In genomic region chr12:16630152-16630865, GRCm38 (mm10) we compare ENCODE assay signal across 12 mouse cellular contexts. TPM values are rescaled to one million over a fixed set of nuclear protein-coding genes. Genes with fewer than 3 reads are reported as not detected.
DNase-seq lines count a peak whose midpoint lies in the region; ATAC-seq and TF ChIP-seq lines count a peak whose summit lies in the region.
"Had no signal": no experiment of that assay in that cellular context is flagged by ENCODE, and none has a peak within 500 bp of the region (broad histone marks: within the 10 kb centered on the region; RNA-seq: fewer than 3 reads in every experiment).

No protein-coding gene starts in this region.

- ATAC-seq in kidney, postnatal 0 days (replicated peaks; ENCODE audit: low FRiP score, low read depth) = peak; percentile 87
- ATAC-seq in midbrain, embryonic 13.5 days = no peak
- no peak for ATAC-seq in intestine, embryonic 15.5 days
- no peak for ATAC-seq in forebrain, embryonic 15.5 days (replicated peaks)
- ATAC-seq: Patski had no signal

- no peak for TF ChIP-seq CTCF in kidney, postnatal 0 days (IDR thresholded peaks at IDR 0.05; ENCODE audit: low read depth)

- H3K27me3 ChIP-seq in heart, embryonic 10.5 days (ENCODE audit: insufficient read depth, poor library complexity, severe bottlenecking) = no peaks in the 10 kb centered on the region
- no peaks in the 10 kb centered on the region for H3K27me3 ChIP-seq in kidney, postnatal 0 days (ENCODE audit: insufficient read depth, low read length)
- no peaks in the 10 kb centered on the region for H3K27me3 ChIP-seq in midbrain, embryonic 13.5 days
- no peaks in the 10 kb centered on the region for H3K27me3 ChIP-seq in intestine, embryonic 15.5 days (replicated peaks)
- no peaks in the 10 kb centered on the region for H3K27me3 ChIP-seq in forebrain, embryonic 15.5 days
- H3K27me3 ChIP-seq: Patski had no signal

- H3K27ac ChIP-seq in heart, embryonic 10.5 days = no peak overlapping the region
- H3K27ac ChIP-seq in kidney, postnatal 0 days = 0 out of 2 replicates have a peak overlapping the region, but pooled peaks have one; percentile 19
- no peak overlapping the region for H3K27ac ChIP-seq in midbrain, embryonic 13.5 days
- H3K27ac ChIP-seq in intestine, embryonic 15.5 days = no peak overlapping the region
- H3K27ac ChIP-seq in forebrain, embryonic 15.5 days (replicated peaks) = no peak overlapping the region
- H3K27ac ChIP-seq: forebrain, embryonic 10.5 days had no signal

- WGBS in heart, embryonic 10.5 days = 71% methylated on average over 7 of the region's 7 CpGs
- 43% methylated on average over 7 of the region's 7 CpGs for WGBS in kidney, postnatal 0 days
- 76% methylated on average over 7 of the region's 7 CpGs for WGBS in midbrain, embryonic 13.5 days
- WGBS in intestine, embryonic 15.5 days = 64% methylated on average over 7 of the region's 7 CpGs
- WGBS in forebrain, embryonic 15.5 days = 66% methylated on average over 7 of the region's 7 CpGs

- H3K9me3 ChIP-seq in heart, embryonic 10.5 days = no peaks in the 10 kb centered on the region
- H3K9me3 ChIP-seq in kidney, postnatal 0 days (replicated peaks; ENCODE audit: low read length) = no peaks in the 10 kb centered on the region
- H3K9me3 ChIP-seq in midbrain, embryonic 13.5 days = no peaks in the 10 kb centered on the region
- no peaks in the 10 kb centered on the region for H3K9me3 ChIP-seq in intestine, embryonic 15.5 days
- H3K9me3 ChIP-seq in forebrain, embryonic 15.5 days = no peaks in the 10 kb centered on the region
- H3K9me3 ChIP-seq: forebrain, embryonic 10.5 days had no signal

- H3K36me3 ChIP-seq in heart, embryonic 10.5 days = no peaks in the 10 kb centered on the region
- no peaks in the 10 kb centered on the region for H3K36me3 ChIP-seq in kidney, postnatal 0 days (ENCODE audit: insufficient read depth, low read length)
- H3K36me3 ChIP-seq in midbrain, embryonic 13.5 days = no peaks in the 10 kb centered on the region
- no peaks in the 10 kb centered on the region for H3K36me3 ChIP-seq in intestine, embryonic 15.5 days
- no peaks in the 10 kb centered on the region for H3K36me3 ChIP-seq in forebrain, embryonic 15.5 days
- H3K36me3 ChIP-seq: forebrain, embryonic 10.5 days had no signal

- no peak overlapping the region for H3K9ac ChIP-seq in kidney, postnatal 0 days (ENCODE audit: low read depth, low read length)
- H3K9ac ChIP-seq in midbrain, embryonic 13.5 days (replicated peaks) = no peak overlapping the region
- no peak overlapping the region for H3K9ac ChIP-seq in intestine, embryonic 15.5 days
- no peak overlapping the region for H3K9ac ChIP-seq in forebrain, embryonic 15.5 days (replicated peaks)

- no peak overlapping the region for H3K4me2 ChIP-seq in kidney, postnatal 0 days (ENCODE audit: low read length)
- no peak overlapping the region for H3K4me2 ChIP-seq in midbrain, embryonic 13.5 days (replicated peaks)
- H3K4me2 ChIP-seq in intestine, embryonic 15.5 days (replicated peaks) = no peak overlapping the region
- H3K4me2 ChIP-seq in forebrain, embryonic 15.5 days (replicated peaks) = no peak overlapping the region

- intact Hi-C loops in gastrocnemius, postnatal 14 days (cut with DNase I; ENCODE audit: low total_unique reads) = loop anchor here (5.0 kb wide), 1 partner anchor 63 kb away; no protein-coding TSS in a partner anchor

- H3K4me1 ChIP-seq in heart, embryonic 10.5 days = no peaks in the 10 kb centered on the region
- no peaks in the 10 kb centered on the region for H3K4me1 ChIP-seq in kidney, postnatal 0 days (replicated peaks; ENCODE audit: insufficient read depth, low read length)
- no peaks in the 10 kb centered on the region for H3K4me1 ChIP-seq in midbrain, embryonic 13.5 days (replicated peaks)
- H3K4me1 ChIP-seq in intestine, embryonic 15.5 days (replicated peaks) = no peaks in the 10 kb centered on the region
- no peaks in the 10 kb centered on the region for H3K4me1 ChIP-seq in forebrain, embryonic 15.5 days
- H3K4me1 ChIP-seq: forebrain, embryonic 10.5 days had no signal

- peak; percentile 68 to 71 for DNase-seq in heart, adult 18-20 months
- no peak for DNase-seq in heart, embryonic 10.5 days (ENCODE audit: low spot score)
- DNase-seq in R1 (ENCODE audit: low read depth, low spot score) = peak; percentile 25
- DNase-seq in gastrocnemius, postnatal 14 days = peak; percentile 16
- DNase-seq in kidney, postnatal 0 days (ENCODE audit: low spot score) = peak; percentile 31

- H3K4me3 ChIP-seq in heart, embryonic 10.5 days = no peak overlapping the region
- H3K4me3 ChIP-seq in kidney, postnatal 0 days (replicated peaks; ENCODE audit: low read depth, low read length) = no peak overlapping the region
- H3K4me3 ChIP-seq in midbrain, embryonic 13.5 days (replicated peaks) = no peak overlapping the region
- no peak overlapping the region for H3K4me3 ChIP-seq in intestine, embryonic 15.5 days (replicated peaks)
- no peak overlapping the region for H3K4me3 ChIP-seq in forebrain, embryonic 15.5 days
- H3K4me3 ChIP-seq: forebrain, embryonic 10.5 days had no signal

RNA-seq across cellular contexts. Expression of gene Lpin1, which starts 19.5 kb away (rescaled TPM):
- total RNA-seq in heart, adult 18-20 months (2021) = 100 to 1,000 TPM; 161 to 165 TPM
- polyA plus RNA-seq in heart, embryonic 10.5 days (2016; fragmentation: Nextera tagmentation; extraction: Ambion mirVana) = 3.3 and 4.6 TPM in 2 replicates
- total RNA-seq in gastrocnemius, postnatal 14 days (2021) = 100 to 1,000 TPM in 1 of 2 experiments, 10 to 100 TPM in 1; 46.2 to 117 TPM
- polyA plus RNA-seq in kidney, postnatal 0 days (2015; fragmentation: Nextera tagmentation; extraction: Ambion mirVana) = 4.7 and 5.2 TPM in 2 replicates
- polyA plus RNA-seq in midbrain, embryonic 13.5 days (2015; fragmentation: Nextera tagmentation; extraction: Ambion mirVana) = 22.0 and 22.8 TPM in 2 replicates
- polyA plus RNA-seq in intestine, embryonic 15.5 days (2015; fragmentation: Nextera tagmentation; extraction: Ambion mirVana) = 7.2 and 8.6 TPM in 2 replicates
- 16.2 and 17.5 TPM in 2 replicates for polyA plus RNA-seq in forebrain, embryonic 15.5 days (2015; fragmentation: Nextera tagmentation; extraction: Ambion mirVana)

RNA-seq across cellular contexts. Expression of gene Ntsr2, which starts 22.9 kb away (rescaled TPM):
- total RNA-seq in heart, adult 18-20 months (2021) = 1 to 10 TPM; 7.2 to 7.9 TPM
- not detected in 2 replicates for polyA plus RNA-seq in heart, embryonic 10.5 days (2016; fragmentation: Nextera tagmentation; extraction: Ambion mirVana)
- 1 to 10 TPM; 1.5 to 1.7 TPM for total RNA-seq in gastrocnemius, postnatal 14 days (2021)
- polyA plus RNA-seq in kidney, postnatal 0 days (2015; fragmentation: Nextera tagmentation; extraction: Ambion mirVana) = 0.20 TPM in 1 of 2 replicates, not detected in the other
- 0.21 and 0.22 TPM in 2 replicates for polyA plus RNA-seq in midbrain, embryonic 13.5 days (2015; fragmentation: Nextera tagmentation; extraction: Ambion mirVana)
- polyA plus RNA-seq in intestine, embryonic 15.5 days (2015; fragmentation: Nextera tagmentation; extraction: Ambion mirVana) = 0.05 and 0.08 TPM in 2 replicates
- polyA plus RNA-seq in forebrain, embryonic 15.5 days (2015; fragmentation: Nextera tagmentation; extraction: Ambion mirVana) = 1.5 and 1.6 TPM in 2 replicates
- polyA plus RNA-seq: forebrain, embryonic 10.5 days; intestine, embryonic 14.5 days; limb, embryonic 11.5 days; Patski had no signal
